Mouse (Mus musculus) frontal cortex, postnatal 10 days (tissue): ENCODE data around the gene Gm44805.
"Not testable (repeated sequence)": the region's sequence is repeated elsewhere in the genome, so short reads cannot be mapped to it uniquely, and the experiment has no call there.

ENCODE experiments used
- DNase-seq, 2 experiments: peaks; one replicate each; pipeline ENCODE4 v3.0.0; 2022; ENCODE audit warnings: low spot score in 2 of 2, mixed read lengths in 1 of 2

Gm44805 gene

DNA sequence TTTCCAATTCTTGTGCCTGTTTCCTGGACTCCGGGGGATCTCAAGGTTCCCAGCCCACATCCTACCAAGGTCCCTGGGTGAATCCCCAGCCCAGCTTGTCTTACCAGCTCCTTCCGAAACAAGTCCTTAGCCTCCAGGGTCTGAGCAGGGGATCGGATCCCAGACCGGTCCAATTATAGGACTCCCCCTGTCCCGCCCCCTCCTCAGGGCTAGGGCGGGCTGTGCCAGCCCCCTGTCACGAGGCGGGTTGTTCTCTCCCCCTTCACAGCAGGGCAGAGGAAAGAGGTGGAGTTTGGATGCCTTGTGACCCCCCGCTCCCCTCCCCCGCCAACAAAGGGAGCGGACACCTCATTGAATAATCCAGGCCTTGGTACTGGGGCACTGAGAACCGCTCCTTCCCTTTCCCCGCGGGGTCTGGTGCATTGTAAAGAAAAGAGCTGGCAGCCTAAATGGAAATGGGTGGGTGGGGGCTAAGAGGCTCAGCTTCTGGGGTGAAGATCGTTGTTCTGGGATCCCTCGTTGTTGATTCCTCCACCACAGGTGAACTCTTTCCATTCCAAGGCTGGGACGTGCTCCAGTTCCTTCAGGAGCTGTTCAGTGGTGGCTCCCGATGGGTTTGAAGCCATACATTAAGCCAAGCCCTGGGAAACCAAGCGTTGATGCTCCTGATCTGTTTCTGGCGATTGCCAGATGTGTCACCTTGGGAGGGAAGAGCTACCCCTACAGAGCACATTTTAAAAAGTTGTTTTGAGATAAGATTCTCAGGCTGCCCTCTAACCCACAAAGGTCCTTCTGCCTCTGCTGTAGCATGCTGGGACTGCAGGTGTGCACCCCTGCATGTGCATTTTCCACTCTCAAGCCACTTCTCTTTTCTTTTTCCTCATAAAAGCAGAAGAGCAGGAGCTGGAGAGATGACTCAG lies 17.9 kb upstream of the Gm44805 start, which contains the start of gene Apoe:
Gene Apoe (minus strand): TSS at position 282 of the 920 bp plus-strand sequence.
- DNase-seq = peak; percentile 73 to 79

DNA sequence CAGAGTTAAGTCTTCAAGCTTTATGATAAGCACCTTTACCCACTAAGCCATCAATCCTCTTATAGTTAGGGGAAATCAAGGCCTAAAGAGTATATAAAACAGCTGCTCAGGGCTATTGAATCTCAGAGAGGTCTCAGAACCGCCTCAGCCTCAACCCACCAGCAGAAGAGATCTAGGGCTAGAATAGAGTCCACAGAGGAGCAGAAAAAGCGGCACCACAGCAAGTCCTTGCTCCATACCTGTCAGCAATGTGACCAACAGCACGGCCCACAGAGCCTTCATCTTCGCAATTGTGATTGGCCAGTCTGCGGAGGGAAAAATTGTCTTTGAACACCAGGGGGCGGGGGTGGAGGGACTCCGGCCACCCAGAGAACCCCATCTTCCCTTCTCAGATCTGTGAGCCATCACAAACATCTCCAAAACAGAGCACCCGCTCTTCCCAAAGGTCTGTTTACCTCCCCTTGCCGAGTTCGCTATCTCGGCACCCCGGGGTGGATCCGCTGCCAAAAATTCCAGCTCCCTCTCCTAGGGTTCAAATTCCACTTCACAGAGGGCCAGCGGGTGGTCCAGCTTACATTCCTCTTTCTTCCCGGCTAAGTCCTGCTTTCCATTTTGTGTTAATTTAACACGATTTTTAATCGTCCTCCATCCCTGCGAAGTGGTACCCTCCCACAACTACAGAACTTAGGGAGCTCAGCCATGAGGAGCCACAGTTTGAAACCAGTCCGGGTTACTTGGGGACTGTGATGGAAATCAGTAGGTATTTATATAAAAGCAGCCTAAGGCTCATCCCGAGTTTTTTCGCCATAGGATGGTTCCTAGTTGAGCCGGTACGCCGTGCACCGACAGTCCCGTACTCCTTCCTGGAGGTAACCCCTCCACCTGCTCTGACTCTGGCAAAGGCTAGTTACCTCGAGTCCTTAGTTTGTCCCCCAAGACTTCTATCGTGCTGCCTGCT lies 17.0 kb upstream of the Gm44805 start:
- DNase-seq = no peak

DNA sequence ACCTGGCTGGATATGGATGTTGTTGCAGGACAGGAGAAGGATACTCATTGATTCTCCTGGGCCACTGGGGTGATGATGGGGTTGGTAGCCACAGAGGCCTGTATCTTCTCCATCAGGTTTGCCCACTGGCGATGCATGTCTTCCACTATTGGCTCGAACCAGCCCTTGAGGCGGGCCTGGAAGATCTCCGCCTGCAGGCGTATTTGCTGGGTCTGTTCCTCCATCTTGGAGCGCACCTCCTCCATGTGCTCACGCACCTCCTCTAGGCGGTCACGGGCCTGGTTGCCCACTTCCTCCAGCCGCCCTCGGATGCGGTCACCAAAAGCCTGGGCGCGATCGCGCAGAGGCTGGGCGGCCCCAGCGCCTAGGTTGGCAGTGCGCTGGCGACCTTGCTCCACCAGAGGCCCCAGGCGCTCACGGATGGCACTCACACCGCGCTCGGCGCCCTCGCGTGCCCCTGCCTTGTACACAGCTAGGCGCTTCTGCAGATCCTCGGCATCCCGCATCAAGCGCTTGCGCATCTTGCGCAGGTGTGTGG lies 15.2 kb upstream of the Gm44805 start:
- DNase-seq = no peak

DNA sequence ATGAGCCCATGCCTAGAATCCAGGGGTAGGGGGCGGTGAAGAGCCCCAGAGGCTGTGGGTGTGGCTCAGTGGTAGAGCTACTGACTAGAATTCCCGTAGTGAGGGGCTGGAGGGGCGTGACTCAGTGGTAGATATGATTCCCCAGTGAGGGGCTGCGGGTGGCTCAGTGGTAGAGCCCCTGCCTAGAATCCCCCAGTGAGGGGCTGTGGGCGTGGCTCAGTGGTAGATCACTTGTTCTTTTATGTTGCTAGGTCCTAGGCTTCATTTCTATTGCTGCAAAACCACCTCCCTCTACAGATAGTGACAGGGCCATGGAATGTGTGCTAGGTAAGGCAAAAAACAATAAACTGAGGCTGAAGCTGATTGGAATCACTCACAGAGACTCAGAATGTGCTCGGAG lies 14.7 kb upstream of the Gm44805 start:
- DNase-seq = no peak

DNA sequence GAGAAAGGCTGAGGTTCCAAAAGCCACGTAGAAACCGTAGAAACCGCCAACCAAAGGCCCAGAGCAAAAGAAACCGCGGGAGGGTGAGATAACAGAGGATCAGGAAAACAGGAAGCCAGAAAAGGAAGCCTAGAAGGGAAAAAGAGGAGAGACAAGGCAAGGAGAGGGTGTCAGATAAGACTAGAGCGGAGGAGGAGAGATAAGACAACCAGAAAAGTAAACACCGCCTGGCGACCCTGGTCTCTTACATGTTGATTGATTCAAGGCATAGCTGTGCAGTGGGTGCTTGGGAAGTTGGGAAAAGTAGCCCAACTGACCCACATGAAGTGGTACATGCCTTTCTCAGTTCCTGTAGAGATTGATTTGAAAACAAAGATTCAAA lies 14.0 kb upstream of the Gm44805 start:
- no peak for DNase-seq

DNA sequence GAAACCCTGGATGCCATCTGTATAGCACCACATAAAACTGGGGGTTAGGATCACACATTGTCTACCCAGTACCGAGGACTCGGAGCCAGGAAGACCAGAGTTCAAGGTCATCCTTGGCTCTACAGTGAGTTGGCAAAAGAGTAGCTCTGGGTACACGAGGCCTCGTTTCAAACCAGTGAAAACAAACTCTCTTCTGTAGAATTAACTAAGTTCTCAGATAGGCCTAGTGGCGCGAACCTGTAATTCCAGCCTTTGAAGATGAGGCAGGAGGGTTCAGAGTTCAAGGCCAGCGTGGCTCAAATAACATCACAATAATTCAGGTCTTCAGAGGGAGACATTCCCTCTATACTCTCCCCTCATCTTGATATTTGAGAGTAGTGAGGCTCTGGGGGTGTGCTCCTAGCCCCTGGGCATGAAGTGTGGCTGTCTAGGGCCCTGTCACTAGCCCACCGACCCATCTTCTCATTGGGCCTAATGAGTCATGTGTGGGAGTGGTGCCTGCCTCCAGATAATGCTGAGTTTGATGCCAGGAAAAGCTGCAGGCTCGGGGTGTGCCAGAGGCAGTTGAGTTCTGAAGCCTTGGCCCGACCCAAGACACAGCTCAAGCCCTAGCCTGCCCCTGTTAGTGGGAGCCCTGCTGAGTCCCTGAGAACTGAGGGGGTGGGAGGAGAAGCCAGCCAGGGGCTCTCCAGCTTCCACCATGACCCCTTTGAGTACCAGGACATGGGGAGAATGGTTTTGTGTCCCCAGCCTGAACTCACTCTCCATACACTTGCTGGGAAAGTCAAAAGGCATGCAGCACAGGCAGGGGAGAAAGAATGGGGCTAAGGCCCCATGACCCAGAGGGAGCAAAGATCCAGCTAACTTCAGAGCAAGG lies 13.4 kb upstream of the Gm44805 start:
- DNase-seq = no peak

DNA sequence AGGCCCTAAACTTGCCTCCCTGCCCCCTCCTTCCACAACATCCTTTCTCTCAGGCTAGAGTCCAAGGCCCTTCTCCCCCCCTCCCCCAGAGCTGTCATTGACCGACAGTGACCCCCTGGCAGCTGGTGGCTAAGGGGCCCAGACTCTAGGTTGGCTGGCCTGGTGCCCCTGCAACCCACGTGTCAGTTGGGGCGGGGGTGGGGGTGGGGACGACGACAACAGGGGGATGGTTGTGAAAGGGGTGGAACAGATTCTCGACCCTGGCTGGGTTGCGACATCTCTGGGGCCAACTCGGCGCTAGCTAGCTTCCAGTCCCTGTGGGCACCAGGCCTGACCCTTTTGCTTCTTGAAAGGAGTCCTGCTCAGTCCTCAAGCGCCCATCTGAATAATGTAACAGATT lies 12.2 kb upstream of the Gm44805 start:
- peak in 1 of 2 experiments; percentile 39 for DNase-seq

DNA sequence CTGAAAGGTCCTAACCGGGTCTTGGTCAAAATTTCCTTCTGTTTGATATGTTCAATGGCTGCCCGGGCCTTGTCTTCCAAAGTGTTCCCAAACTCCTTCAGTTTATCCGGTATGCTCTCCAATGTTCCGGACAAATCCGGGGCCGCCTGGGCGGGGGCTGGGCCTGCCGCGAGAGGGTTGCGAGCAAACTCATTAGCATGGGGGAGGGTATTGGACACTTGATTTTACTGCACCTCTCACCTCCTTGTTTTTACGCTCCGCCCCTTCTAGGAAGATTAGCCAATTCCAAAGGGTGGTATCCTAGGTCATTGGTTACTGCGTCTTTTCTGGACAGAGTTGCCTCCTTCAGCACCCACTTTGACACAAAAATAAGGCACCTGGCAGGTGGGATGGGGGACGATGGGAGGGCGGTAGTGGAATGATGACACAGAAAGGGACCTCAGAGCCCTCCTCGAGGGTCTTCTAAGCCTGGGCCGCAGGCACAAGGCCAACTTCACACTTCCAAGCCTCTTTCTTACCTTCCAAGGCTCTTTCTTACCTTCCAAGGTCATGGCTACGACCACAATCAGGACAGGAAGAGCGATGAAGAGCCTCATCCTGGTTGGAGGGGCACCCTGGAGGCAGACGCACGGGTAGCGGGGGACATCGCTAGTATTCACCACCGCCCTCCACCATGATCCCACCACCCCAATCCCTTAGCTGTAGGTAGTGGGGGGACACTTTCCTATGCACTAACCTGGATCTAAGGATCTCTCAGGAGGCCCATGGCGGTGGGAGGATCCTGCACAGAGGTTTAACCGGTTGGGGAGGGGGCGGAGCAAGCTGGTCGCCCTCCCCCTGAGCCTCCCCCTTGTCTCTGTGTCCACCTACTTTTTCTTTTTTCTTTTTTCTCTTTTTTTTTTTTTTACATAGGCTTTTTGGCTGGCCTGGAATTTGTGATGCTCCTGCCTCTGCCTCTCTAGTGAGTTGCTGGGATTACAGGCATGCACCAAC lies 10.9 kb upstream of the Gm44805 start, which contains the start of gene Apoc1:
Gene Apoc1 (minus strand): TSS at position 788 of the 993 bp plus-strand sequence.
- no peak for DNase-seq

DNA sequence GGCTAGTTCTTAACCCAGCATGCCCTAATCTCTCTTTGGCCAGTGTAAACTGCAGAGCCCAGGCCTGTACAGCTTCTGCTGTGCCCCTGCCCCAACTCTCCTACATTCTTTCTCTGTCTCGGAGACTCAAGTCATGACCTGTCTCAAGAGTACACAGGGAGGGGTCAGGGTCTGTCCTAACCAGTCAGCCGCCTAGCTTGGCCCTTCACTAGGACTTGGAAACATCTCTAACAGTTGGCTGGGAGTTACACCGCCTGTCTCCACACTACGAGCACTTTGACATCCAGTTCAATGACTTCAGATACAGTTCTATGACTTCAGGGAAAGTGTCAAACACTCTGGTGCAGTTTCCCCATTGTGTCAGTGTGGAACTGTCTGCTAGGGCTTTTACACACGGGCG lies 10.2 kb upstream of the Gm44805 start:
- no peak for DNase-seq

DNA sequence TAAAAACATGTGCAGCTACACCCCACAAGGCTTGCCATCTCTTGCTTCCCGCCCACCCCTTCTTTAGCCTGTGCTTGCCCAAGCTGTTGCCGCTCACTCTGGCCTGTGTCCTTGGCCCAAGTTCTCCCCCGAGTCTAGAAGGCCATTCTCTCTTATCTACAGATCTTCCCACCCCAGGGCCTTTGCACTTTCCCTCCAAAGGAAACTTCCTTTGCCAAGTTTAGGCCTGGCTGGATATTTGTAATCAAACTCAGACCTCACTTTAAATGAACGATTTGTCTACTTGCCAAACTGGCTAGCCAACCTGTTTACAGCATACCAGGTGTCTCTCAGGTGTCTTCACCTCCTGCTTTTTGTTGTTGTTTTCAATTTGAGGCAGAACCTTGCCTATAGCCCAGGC lies 9.6 kb upstream of the Gm44805 start:
- no peak for DNase-seq

DNA sequence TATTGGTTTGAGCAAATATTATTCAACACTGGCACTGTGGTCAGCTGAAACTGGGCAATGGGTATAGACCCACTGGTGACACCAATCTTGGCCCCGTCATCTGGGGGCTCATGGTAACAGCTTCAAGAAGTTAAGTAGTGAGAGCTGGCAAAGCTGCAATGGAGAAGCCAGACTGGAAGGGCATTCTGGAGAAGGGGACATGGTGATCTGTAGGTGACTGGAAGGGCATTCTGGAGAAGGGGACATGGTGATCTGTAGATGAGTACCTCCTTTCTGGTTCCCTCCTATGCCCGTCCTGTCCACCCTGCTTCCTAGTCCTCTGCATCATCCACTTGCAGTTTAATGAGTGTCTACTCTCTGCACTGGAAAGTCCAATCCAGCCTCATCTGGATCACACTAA lies 7.4 kb upstream of the Gm44805 start:
- DNase-seq = no peak

DNA sequence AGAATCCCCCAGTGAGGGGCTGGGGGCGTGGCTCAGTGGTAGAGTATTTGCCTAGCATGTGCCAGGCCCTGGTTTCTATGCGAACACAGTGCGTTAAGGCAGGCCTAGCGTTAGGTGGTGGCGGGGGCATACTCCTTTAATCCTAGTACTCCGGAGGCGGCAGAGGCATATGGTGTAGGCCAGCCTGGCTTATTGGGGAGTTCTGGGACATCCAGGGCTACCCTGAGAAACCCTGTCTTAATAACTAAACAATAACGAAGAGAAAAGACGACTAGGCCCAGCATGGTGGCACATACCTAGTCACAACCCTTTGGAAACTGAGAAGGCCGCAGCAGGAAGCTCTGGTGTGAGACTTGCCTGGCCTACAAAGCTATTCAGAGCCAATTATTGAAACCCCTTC lies 6.9 kb upstream of the Gm44805 start:
- DNase-seq = no peak

DNA sequence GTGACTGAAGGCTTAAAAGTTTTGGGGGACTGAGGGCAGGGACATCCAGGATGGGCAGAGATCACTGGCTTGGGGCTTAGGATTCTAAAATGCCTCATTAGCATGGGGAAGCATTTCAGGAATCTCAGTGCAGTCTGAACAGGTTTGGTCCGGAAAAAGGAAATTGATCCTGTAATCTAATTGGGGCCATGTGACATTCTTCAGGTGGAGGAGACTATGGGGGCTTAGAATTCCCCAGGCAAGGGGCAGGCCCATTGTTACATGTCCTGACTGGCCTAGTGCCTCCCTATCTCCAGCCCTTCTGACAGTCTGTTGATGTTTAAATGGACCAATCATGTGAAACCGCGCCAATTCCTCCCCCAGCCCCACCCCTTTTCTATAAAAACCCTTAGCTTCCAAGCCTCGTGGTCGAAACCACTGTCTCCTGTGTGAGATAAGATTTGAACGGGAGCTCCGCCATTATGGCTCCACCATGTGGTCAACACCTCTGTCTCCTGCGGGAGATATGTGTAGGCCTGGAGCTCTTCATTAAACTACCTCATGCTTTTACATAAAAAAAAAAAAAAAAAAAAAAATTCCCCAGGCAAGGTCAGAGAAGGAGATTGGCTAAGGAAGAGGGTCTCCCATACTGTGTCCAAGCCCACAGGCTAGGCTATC lies 5.8 kb upstream of the Gm44805 start:
- DNase-seq = not testable (repeated sequence)

DNA sequence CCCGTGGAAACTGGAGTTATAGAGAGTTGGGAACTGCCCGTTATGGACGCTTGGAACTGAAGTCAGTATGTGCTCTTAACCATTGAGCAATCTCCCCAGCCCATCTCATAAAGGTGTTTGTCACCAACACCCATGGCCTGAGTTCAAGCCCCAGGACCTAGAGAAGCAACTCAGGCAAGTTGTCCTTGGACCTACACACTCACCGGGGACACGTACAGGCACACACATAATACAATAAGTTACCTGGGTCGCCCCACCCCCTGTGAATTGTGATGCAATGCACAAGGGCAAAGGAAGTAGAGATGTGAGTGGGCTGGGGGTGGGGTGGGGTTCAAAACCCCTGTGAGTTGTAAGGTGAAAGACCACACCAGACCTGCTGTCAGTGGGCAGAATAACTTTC lies 5.3 kb upstream of the Gm44805 start:
- no peak for DNase-seq

DNA sequence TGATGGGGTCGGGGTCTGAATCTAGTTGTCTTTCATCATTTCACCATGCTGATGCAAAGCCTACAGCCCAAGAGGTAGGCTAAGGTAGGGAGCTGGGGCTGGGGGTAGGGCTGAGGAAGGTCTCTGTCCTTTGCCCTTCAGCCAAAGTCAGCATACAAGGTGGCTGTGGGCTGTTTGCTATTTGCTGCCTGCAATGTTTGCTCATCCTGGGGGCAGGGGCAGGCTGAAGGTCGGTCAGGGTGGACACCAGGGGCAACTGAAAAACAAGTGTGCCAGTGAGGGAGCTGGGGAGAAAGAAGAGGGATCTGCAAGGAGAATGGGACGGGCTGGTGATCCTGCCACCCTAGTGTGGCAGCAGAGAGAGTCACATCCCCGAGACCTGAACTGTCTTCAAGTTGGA lies 4.2 kb upstream of the Gm44805 start:
- no peak for DNase-seq

DNA sequence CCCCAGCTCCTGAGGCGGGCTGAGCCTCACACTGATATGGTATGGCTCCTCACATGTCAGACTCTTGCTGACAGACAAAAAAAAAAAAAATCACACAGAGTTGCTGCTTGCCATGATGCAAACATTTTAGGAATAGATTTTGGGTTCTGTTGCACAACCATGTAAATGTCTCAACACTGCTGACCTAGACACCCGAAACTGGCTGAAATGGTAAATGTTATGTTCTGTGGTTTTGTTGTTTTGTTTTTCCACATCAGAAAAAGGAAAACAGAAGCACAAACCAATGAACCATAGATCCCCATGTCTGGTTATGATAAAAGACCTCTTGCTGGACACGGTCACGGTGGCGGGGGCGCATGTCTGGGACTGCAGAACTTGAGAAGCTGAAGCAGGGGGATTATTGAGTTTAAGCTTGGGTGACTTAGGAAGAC lies 2.6 kb upstream of the Gm44805 start:
- no peak for DNase-seq

DNA sequence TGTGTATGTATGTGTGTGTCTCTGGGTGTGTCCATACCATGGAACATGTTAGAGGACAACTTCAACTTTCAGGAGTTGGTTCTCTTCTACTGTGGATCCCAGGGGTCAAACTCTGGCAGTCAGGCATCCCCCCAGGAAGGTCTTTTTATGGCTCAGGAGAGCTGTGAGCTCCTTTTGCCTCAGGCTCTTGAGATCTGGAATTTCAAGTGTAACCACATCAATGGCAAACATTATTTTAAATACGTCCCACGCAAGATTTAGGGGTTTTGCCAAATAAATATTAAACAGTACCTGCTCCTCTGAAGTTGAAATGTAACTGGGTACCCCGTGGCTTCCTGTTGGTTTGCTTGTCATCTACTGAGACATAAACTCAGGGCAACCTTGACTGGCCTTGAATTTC lies 1.8 kb upstream of the Gm44805 start:
- DNase-seq = no peak

DNA sequence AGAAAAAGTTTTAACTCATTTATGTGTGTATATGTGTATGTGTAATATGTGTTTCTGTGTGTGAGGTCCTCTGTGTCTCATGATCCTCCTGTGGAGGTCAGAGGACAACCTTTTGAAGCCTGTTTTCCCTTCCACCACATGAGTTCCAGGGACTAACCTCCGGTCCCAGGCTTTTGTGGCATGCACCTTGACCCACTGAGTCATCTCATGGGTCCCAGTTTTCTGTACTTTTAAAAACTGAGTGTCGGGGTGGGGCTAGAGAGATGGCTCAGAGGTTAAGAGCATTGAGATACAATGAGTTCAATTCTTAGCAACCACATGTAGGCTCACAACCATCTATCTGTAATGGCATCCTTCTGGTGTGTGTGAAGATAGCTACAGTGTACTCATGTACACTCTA lies 521 bp downstream of the Gm44805 start:
- no peak for DNase-seq

DNA sequence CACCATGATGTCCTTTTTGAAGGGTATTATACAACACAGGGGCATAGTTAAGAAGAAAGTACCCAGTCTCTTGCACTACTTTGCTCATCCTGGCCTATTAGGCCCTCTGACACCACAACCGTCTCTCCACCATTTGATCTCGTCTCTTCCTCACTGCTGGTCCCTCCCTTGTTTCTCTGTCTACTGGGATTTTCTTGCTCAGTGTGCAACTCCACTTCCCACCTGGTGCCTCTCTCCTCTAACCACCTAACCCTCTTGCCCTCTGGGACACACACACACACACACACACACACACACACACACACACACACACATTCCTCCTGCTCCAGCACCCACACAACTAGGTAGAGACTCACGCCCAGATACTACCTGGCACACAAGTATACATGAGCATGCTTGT lies 2.3 kb downstream of the Gm44805 start:
- DNase-seq = no peak
